Mouse (Mus musculus) forebrain, postnatal 0 days (tissue): ENCODE results near the gene Usb1. TPM values are rescaled to one million over a fixed set of nuclear protein-coding genes. Genes with fewer than 3 reads are reported as not detected.

ENCODE experiments used
- ATAC-seq: fragments of 200-750 bp; cut with Nextera tagmentation; 2 replicates; pipeline ENCODE4 v1.8.0; 2017; ENCODE audit warnings: mild to moderate bottlenecking, moderate library complexity
- DNase-seq: peaks from one replicate; pipeline ENCODE4 v3.0.0-alpha.2; 2015
- H3K27ac ChIP-seq: fragments of 300-500 bp; sonication (generic); 2 replicates; pipeline ENCODE4 v1.5.1; 2014; ENCODE audit warnings: low read depth, mild to moderate bottlenecking, antibody characterized with exemption, low read length, moderate library complexity, mixed read lengths
- H3K27me3 ChIP-seq: fragments of 300-500 bp; sonication (generic); 2 replicates; pipeline ENCODE4 v1.6.1; 2014; ENCODE audit warnings: mild to moderate bottlenecking, low read length, mixed read lengths; ENCODE audit not compliant: insufficient read depth
- H3K36me3 ChIP-seq: fragments of 300-500 bp; sonication (generic); 2 replicates; pipeline ENCODE4 v1.6.1; 2014; ENCODE audit warnings: mild to moderate bottlenecking, moderate library complexity; ENCODE audit not compliant: insufficient read depth
- H3K4me1 ChIP-seq: fragments of 300-500 bp; sonication (generic); 2 replicates; pipeline ENCODE4 v1.6.1; 2014; ENCODE audit warnings: antibody characterized with exemption; ENCODE audit not compliant: insufficient read depth
- H3K4me2 ChIP-seq: fragments of 300-500 bp; sonication (generic); 2 replicates; pipeline ENCODE4 v1.6.1; 2014; ENCODE audit warnings: low read depth, mild to moderate bottlenecking, moderate library complexity
- H3K4me3 ChIP-seq: fragments of 300-500 bp; sonication (generic); 2 replicates; pipeline ENCODE4 v1.5.1; 2014; ENCODE audit warnings: low read depth, low read length, mixed read lengths
- H3K9ac ChIP-seq: fragments of 300-500 bp; sonication (generic); 2 replicates; pipeline ENCODE4 v1.6.1; 2014; ENCODE audit warnings: mild to moderate bottlenecking
- H3K9me3 ChIP-seq: fragments of 300-500 bp; sonication (generic); 2 replicates; pipeline ENCODE4 v1.6.1; 2016; ENCODE audit warnings: low read length
- CTCF ChIP-seq: sonication (generic); IDR thresholded peaks from 2 replicates; pipeline ENCODE4 v1.5.1; 2016; ENCODE audit warnings: antibody characterized with exemption, control low read depth, low read depth
- WGBS: fragments of 180-500 bp; shearing (Covaris S2); extraction: QIAGEN DNeasy Blood & Tissue Kit; methylation state at CpG from one replicate; pipeline ENCODE4 v1.1.7; 2014; 5-methylcytosine and 5-hydroxymethylcytosine counted together
- polyA plus RNA-seq: library from polyadenylated mRNA; unstranded; fragments of >200 nt; fragmentation: Nextera tagmentation; extraction: Ambion mirVana; gene quantifications from 2 replicates; pipeline ENCODE4 v1.2.1, GENCODE M21; 2015
- total RNA-seq: library from RNA; depleted of rRNA; stranded (reverse); fragments of >200 nt; gene quantifications from 2 replicates; pipeline ENCODE4 v1.2.3, GENCODE M21; 2014

Gene Usb1
- total and polyA plus RNA-seq, 2 experiments from 2014 or later, result 34.9 to 66.0 TPM

- Histone ChIP-seq H3K36me3 (peaks cover 34% of the 10 kb centered on the region), H3K27me3 (no peaks in the 10 kb centered on the region), H3K4me3 (no peak overlapping the region), H3K4me1 (no peaks in the 10 kb centered on the region), H3K9me3 (no peaks in the 10 kb centered on the region), H3K27ac (no peak overlapping the region), H3K4me2 (no peak overlapping the region), H3K9ac (no peak overlapping the region)
- no peak for DNase-seq
- ATAC-seq, result no peak
- no peak for TF ChIP-seq CTCF
These were observed 4.3 kb downstream of the Usb1 start for GRCm38 (mm10) chr8:95336363-95336762.

DNA sequence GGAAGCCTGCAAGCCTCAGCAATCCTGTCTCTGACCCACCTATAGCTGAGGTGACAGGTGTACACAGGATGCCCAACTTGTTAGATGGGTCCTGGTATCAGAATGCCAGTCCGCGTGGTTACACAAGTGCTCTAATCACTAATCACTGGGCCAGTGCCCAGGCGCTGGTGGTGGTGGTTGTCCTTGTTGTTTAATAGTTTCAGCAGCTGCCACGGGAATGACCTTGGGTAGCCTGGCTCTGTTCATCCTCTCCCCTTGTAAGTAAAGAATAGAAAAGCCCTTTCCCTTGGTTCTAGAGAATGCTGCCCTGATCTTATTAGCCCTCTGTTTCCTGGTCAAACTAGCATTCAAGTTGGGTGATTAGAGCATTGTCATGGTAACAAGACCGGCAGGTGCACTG lies 9.6 kb downstream of the Usb1 start:
- no peak overlapping the region for H3K4me2 ChIP-seq
- 54% methylated on average over 5 of the region's 5 CpGs for WGBS
- H3K27ac ChIP-seq, result no peak overlapping the region
- H3K27me3 ChIP-seq, result no peaks in the 10 kb centered on the region
- TF ChIP-seq CTCF, result no peak
- no peaks in the 10 kb centered on the region for H3K4me1 ChIP-seq
- ATAC-seq, result no peak
- no peaks in the 10 kb centered on the region for H3K9me3 ChIP-seq
- no peak for DNase-seq
- no peak overlapping the region for H3K9ac ChIP-seq
- peaks cover 64% of the 10 kb centered on the region for H3K36me3 ChIP-seq
- H3K4me3 ChIP-seq, result no peak overlapping the region

GRCm38 (mm10) chr8:95344668-95345067 lies 12.6 kb downstream of the Usb1 start:
- peaks cover 52% of the 10 kb centered on the region for H3K36me3 ChIP-seq
- ATAC-seq, result no peak
- H3K4me3 ChIP-seq, result no peak overlapping the region
- no peak overlapping the region for H3K27ac ChIP-seq
- TF ChIP-seq CTCF, result peak; percentile 37
- H3K9ac ChIP-seq, result no peak overlapping the region
- WGBS, result 69% methylated on average over 6 of the region's 6 CpGs
- no peak for DNase-seq
- no peaks in the 10 kb centered on the region for H3K27me3 ChIP-seq
- no peaks in the 10 kb centered on the region for H3K9me3 ChIP-seq
- no peak overlapping the region for H3K4me2 ChIP-seq
- H3K4me1 ChIP-seq, result peaks cover 13% of the 10 kb centered on the region; the same call in 1 of the 2 replicates

- Histone ChIP-seq H3K27ac (no peak overlapping the region), H3K4me3 (no peak overlapping the region), H3K9me3 (no peaks in the 10 kb centered on the region), H3K36me3 (peaks cover 33% of the 10 kb centered on the region), H3K4me1 (peaks cover 22% of the 10 kb centered on the region; the same call in 1 of the 2 replicates), H3K9ac (no peak overlapping the region), H3K4me2 (no peak overlapping the region), H3K27me3 (no peaks in the 10 kb centered on the region)
- peak; percentile 85 for TF ChIP-seq CTCF
- 30% methylated on average over 8 of the region's 8 CpGs for WGBS
- DNase-seq (peak; percentile 91), ATAC-seq (peak; percentile 51)
These were observed 14.8 kb downstream of the Usb1 start for GRCm38 (mm10) chr8:95346643-95347545.

- no peak overlapping the region for H3K4me3 ChIP-seq
- H3K36me3 ChIP-seq, result peaks cover 25% of the 10 kb centered on the region
- DNase-seq, result no peak
- H3K4me1 ChIP-seq, result peaks cover 23% of the 10 kb centered on the region; the same call in 1 of the 2 replicates
- H3K27ac ChIP-seq, result no peak overlapping the region
- 97% methylated on average over 2 of the region's 2 CpGs for WGBS
- no peak for TF ChIP-seq CTCF
- no peak overlapping the region for H3K9ac ChIP-seq
- no peaks in the 10 kb centered on the region for H3K9me3 ChIP-seq
- no peak for ATAC-seq
- no peak overlapping the region; the same call in 1 of the 2 replicates for H3K4me2 ChIP-seq
- H3K27me3 ChIP-seq, result no peaks in the 10 kb centered on the region
These were observed 16.3 kb downstream of the Usb1 start for GRCm38 (mm10) chr8:95348356-95348755.

- DNase-seq, result peak; percentile 87
- ATAC-seq, result peak; percentile 53
- H3K4me2 ChIP-seq, result peak overlapping the region; percentile 24
- H3K27me3 ChIP-seq, result no peaks in the 10 kb centered on the region
- H3K36me3 ChIP-seq, result peaks cover 18% of the 10 kb centered on the region
- no peak overlapping the region for H3K9ac ChIP-seq
- no peak overlapping the region for H3K4me3 ChIP-seq
- peaks cover 28% of the 10 kb centered on the region; the same call in 1 of the 2 replicates for H3K4me1 ChIP-seq
- H3K27ac ChIP-seq, result 0 out of 2 replicates have a peak overlapping the region, but pooled peaks have one; percentile 9
- no peaks in the 10 kb centered on the region for H3K9me3 ChIP-seq
- peak; percentile 37 for TF ChIP-seq CTCF
- 22% methylated on average over 19 of the region's 19 CpGs for WGBS
These were observed 16.9 kb downstream of the Usb1 start for GRCm38 (mm10) chr8:95348811-95349630.

DNA sequence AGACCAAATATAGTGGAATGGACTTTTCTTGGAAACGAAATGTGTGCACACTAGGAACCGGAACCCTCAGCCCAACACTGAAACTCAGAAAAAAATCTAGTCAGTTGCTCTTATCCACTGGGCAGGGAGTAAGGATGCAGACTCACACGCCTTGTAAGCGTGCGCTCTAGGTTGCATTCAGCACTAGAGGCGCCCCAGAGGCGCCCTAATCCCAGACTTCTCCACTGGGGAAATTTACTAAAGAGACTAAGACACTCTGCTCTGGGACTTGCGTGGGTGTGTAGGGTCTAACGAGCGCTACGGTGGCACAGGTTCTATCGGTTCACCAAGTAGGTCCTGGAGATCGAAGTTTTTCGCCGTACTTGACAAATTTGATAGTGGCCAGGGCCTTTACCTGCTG lies 19.4 kb downstream of the Usb1 start:
- DNase-seq (peak; percentile 79), ATAC-seq (peak; percentile 77)
- Histone ChIP-seq H3K9me3 (no peaks in the 10 kb centered on the region), H3K27ac (no peak overlapping the region), H3K4me2 (peak overlapping the region; percentile 92), H3K36me3 (0 out of 2 replicates have a peak, but pooled peaks cover under 1% of the 10 kb centered on the region), H3K27me3 (no peaks in the 10 kb centered on the region), H3K4me3 (peak overlapping the region; percentile 69), H3K9ac (no peak overlapping the region), H3K4me1 (peaks cover 28% of the 10 kb centered on the region; the same call in 1 of the 2 replicates)
- TF ChIP-seq CTCF, result peak; percentile 66
- 2% methylated on average over 15 of the region's 15 CpGs for WGBS
